Mouse (Mus musculus) Patski (cell line): Measurements from ENCODE around the gene Fgfr2. TPM values are rescaled to one million over a fixed set of nuclear protein-coding genes. Genes with fewer than 3 reads are reported as not detected.
"Not testable (repeated sequence)": the region's sequence is repeated elsewhere in the genome, so short reads cannot be mapped to it uniquely, and the experiment has no call there.

Experiments
- ATAC-seq: fragments of 100-300 bp; one replicate; pipeline ENCODE4 v1.8.0; 2021
- CTCF ChIA-PET: fragments of 350-600 bp; sonication (Branson Sonifier 250); formaldehyde crosslinking; loops from one replicate; lab custom pipeline; 2022; ENCODE audit warnings: inconsistent platforms; lab: Charles Lee
- POLR2A ChIA-PET: fragments of 350-600 bp; sonication (Branson Sonifier 250); formaldehyde crosslinking; loops from one replicate; lab custom pipeline; 2022; ENCODE audit warnings: antibody characterized with exemption, inconsistent platforms; lab: Charles Lee
- DNase-seq: peaks from one replicate; pipeline ENCODE4 v3.0.0-alpha.2; 2011; ENCODE audit warnings: low read depth, low spot score
- H3K27me3 ChIP-seq: fragments of 371-371 bp; one replicate; pipeline ENCODE4 v1.5.1; 2021
- CTCF ChIP-seq: fragments of 100-300 bp; IDR thresholded peaks from one replicate; pipeline ENCODE4 v1.5.1; 2021
- in situ Hi-C: fragments of 300-500 bp; cut with MboI; formaldehyde crosslinking; loops from 3 replicates; pipeline ENCODE4 v1.11.1; 2018; ENCODE audit warnings: low pct_unique_long_range_greater_than_20kb, mixed read lengths
- polyA plus RNA-seq: library from polyadenylated mRNA; unstranded; gene quantifications from one replicate; pipeline ENCODE4 v1.2.3, GENCODE M21; 2021

Fgfr2 gene
- polyA plus RNA-seq, 1 experiment from 2014 or later: 48.8 TPM

DNA sequence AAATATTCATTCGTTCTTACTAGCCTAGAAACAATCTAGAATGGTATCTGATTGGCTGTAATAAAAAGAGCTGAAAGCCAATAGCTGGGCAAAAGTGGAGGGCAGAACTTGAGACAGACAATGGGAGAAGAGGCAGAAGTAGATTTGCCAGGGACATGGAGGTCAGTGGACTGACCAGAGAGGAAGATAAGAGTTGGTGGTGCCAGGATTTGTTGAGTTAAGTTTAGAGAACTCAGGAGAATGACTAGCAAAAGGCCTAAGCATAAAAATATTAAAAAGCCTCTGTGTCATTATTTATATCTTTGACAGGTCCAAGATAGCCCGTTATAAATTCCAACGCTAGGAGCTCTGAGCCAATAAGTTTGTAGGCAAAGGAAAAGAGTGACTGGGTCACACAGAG, 2668.9 kb downstream of the Fgfr2 start:
- ChIA-PET CTCF (interaction anchor here (1.2 kb wide), 1 partner anchor 22 kb away, joined by 3 read pairs; no protein-coding TSS in a partner anchor), POLR2A (no interaction called here)
- DNase-seq: no peak
- H3K27me3 ChIP-seq: no peaks in the 10 kb centered on the region
- TF ChIP-seq CTCF: no peak
- in situ Hi-C loops: no loop called here
- no peak for ATAC-seq

DNA sequence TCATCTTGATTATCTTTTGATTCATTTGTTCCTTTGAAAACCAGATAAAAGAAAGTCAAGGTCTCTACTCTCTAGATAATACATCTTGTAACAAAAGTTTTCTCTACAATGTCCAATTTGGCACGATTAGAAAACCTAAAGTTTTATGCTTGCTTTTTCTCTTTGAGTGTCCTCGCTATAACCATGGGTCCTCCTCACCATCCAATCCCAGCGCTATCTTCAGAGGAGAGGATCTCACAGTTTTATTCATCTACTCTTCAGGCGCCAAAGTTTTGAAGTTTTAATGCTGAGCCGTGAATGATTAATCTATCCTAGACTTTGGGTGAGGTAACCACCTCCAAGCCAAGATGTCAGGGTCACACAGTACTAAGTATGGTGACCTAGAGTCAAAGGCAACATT, 2687.4 kb downstream of the Fgfr2 start:
- ChIA-PET CTCF (no interaction called here), POLR2A (no interaction called here)
- DNase-seq (no peak), ATAC-seq (no peak)
- H3K27me3 ChIP-seq: no peaks in the 10 kb centered on the region
- in situ Hi-C loops: no loop called here
- no peak for TF ChIP-seq CTCF

DNA sequence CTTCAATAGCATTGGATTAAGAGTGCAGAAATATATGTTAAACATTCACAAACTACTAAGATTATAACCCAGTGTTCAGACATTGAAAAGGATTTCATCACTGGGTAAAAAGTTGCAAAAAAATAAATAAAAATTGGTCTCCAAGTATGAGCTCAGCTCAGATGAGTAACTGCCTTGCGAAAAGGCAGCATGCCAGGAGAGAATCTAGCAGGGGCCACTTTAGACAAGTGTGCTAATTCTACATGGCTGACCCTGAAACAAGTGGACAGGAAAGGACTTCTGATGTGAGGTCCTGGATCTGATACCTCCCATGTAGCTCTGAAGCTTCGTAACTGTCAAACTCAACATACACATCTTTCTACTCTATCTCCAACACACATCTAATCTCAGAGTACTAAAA, 2691.0 kb downstream of the Fgfr2 start:
- DNase-seq: peak; percentile 4
- ATAC-seq: no peak
- in situ Hi-C loops: no loop called here
- H3K27me3 ChIP-seq: no peaks in the 10 kb centered on the region
- no peak for TF ChIP-seq CTCF
- ChIA-PET CTCF (no interaction called here), POLR2A (no interaction called here)

DNA sequence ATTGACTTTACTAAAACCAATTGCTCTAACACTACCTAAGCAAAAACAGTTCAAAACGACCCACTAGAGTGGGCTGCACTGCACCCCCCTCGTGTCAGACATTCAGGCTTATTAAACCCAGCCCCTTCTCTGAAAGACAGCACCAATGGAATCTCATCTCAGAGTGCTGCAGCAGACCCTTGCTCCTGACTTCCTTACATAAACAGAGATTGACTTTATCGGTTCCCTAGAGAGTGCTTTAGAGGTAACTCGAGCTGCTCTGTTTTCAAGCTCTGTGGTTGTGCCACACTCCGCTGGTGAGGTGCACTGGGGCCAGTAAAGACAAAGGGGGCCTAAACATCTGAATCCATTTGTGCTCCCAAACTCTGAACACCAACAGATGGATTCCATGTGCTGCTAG, 2696.6 kb downstream of the Fgfr2 start:
- in situ Hi-C loops: no loop called here
- DNase-seq (no peak), ATAC-seq (no peak)
- POLR2A ChIA-PET: no interaction called here
- CTCF ChIA-PET: interaction anchor here (0.6 kb wide), 1 partner anchor 137 kb away, joined by 3 read pairs; no protein-coding TSS in a partner anchor
- TF ChIP-seq CTCF: no peak
- no peaks in the 10 kb centered on the region for H3K27me3 ChIP-seq

DNA sequence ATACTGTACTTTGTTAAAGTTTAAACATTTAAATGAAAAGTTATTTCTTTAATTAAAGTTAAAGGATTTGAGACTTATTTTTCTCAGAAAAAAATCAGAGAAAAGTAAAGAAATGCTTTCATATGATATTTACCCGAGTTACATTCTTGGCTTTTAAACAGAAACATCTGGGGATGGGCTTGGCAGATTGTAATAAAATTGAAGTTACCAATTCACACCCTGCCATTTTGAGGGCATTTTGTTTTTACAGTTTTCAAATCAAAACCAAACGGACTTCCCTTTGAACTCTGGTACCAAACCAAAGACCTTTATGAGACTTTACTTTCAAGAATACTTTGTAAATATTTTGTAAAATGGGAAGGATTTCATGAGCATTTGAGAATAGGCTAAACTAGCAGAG, 2697.2 kb downstream of the Fgfr2 start:
- POLR2A ChIA-PET: no interaction called here
- in situ Hi-C loops: no loop called here
- ATAC-seq (no peak), DNase-seq (no peak)
- CTCF ChIA-PET: no interaction called here
- TF ChIP-seq CTCF: no peak
- H3K27me3 ChIP-seq: no peaks in the 10 kb centered on the region

DNA sequence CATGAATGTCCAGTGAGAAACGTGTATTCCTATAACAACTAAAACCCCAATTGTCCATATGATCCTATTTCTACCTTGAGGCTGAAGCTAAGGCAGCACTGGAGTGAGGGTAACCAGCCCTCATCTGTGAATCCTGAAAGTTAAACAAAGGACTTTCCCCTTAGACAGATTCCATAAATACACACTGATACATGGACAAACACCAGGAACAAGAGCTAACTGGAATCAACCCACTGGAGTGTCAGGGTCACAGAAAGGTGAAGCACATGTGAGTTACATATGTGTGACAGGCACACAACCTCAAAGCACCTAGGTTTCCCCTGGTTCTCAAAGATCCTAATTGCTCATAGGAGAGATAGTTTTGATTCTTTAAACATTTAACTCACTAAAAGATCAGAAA, 2703.2 kb downstream of the Fgfr2 start:
- in situ Hi-C loops: no loop called here
- TF ChIP-seq CTCF: no peak
- H3K27me3 ChIP-seq: no peaks in the 10 kb centered on the region
- ChIA-PET POLR2A (no interaction called here), CTCF (no interaction called here)
- DNase-seq: no peak
- no peak for ATAC-seq

DNA sequence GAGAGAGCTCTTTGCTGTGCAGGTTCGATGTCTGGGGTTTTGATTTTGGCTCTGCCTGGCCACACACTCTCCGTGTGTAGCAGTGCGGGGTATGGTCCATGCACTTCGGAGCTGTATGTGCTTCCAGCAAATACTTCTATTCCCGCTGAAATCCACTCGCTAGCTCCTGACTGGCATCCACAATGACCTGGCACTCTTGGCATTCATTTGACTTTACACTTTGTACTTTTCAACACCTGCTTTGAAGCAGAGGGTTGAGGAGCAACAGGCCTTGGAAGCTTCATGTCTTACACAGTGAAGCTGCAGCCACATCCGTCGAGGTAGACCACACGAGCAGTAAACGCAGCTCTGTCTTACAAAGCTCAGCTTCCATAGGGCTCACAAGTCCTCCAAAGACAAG, 2715.5 kb downstream of the Fgfr2 start:
- no peaks in the 10 kb centered on the region for H3K27me3 ChIP-seq
- no peak for ATAC-seq
- ChIA-PET POLR2A (no interaction called here), CTCF (no interaction called here)
- in situ Hi-C loops: no loop called here
- DNase-seq: no peak
- no peak for TF ChIP-seq CTCF

DNA sequence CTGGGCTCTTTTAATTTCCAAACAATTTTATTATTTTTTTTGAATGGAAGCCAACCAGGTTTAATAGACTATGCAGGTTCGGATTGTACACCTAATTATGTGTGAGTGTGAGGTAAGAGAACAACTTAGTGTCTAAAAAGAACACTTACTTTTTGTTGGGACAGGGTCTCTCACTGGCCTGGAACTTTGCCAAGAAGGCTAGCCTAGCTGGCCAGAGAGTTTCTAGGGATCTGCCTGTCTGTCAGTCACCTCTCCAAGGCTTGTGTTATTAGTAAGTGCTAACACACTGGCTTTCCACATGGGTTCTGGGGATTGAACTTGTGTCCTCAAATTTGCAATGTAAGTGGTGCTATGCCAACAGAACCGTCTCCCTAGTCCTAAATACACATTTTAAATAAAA, 2719.8 kb downstream of the Fgfr2 start:
- ATAC-seq: no peak
- CTCF ChIA-PET: no interaction called here
- POLR2A ChIA-PET: interaction anchor here (0.6 kb wide), 2 partner anchors 53 to 551 kb away, joined by 3 to 4 read pairs; no protein-coding TSS in a partner anchor
- no peaks in the 10 kb centered on the region for H3K27me3 ChIP-seq
- DNase-seq: no peak
- TF ChIP-seq CTCF: no peak
- in situ Hi-C loops: no loop called here

DNA sequence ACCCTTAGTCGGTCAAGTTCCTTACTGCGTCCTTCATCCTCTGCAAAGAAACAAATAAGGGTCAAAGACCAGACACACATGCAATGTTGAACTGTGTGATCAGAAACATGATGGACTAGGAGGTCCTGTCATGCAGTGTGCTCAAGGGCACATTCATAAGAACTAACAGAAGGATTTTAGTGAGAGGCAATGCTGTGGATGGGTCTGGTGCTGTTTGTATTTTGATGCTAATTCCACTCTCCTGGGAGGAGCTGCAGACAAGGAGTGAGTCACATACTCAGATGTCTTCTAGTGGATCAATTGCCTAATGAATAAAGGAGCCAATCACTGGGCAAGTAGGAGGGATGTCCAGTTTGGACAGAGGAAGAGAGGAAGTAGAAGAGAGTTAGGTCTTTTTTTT, 2728.5 kb downstream of the Fgfr2 start:
- TF ChIP-seq CTCF: no peak
- ChIA-PET CTCF (no interaction called here), POLR2A (interaction anchor here (0.7 kb wide), 1 partner anchor 56 kb away, joined by 3 read pairs; no protein-coding TSS in a partner anchor)
- in situ Hi-C loops: no loop called here
- no peak for ATAC-seq
- H3K27me3 ChIP-seq: no peaks in the 10 kb centered on the region
- DNase-seq: no peak

DNA sequence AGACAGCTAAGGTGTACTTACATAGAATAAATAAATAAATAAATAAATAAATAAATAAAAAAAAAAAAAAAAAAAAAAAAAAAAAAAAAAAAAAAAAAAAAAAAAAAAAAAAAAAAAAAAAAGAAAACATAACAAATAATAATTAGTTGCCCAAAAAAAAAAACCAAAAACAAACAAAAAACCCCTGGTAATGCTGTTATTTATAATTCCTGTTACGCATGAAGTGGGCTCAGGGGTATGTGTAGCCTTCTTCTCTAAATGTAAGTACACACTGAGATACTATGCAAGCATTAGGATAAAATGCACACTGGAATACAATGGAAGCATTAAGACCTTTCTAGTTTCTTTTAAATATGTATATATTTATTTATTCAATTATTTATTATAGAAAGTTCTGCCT, 2733.1 kb downstream of the Fgfr2 start:
- POLR2A ChIA-PET, DNase-seq: not testable (repeated sequence)
- CTCF ChIA-PET: interaction anchor here (1.5 kb wide), 1 partner anchor 9 kb away, joined by 5 read pairs; no protein-coding TSS in a partner anchor

DNA sequence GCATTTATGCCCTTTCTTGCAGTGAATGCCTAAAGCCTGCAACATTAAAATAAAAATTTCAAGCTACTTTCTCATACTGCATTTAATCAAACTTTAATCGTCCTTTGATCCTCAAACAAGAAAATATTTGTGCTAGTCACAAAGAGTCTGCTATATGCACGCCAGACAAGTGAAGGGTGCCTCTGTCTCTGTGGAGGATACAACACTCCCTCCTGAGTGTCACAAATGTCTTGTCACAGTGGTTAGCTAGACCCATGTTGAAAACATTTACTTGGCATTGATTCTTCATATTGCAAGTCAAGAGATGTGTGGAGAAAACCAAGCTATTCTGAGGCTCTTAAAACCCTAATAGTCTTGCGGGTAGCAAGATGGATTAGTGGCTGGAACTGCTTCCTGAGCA, 2736.8 kb downstream of the Fgfr2 start:
- no peaks in the 10 kb centered on the region for H3K27me3 ChIP-seq
- CTCF ChIA-PET: interaction anchor here (0.9 to 1.5 kb wide), 2 partner anchors 45 to 90 kb away, joined by 3 to 4 read pairs; no protein-coding TSS in a partner anchor
- in situ Hi-C loops: no loop called here
- peak; percentile 24 for DNase-seq
- no peak for TF ChIP-seq CTCF
- ATAC-seq: no peak
- POLR2A ChIA-PET: no interaction called here

More for the DNA sequence above, 2733.1 kb downstream of the Fgfr2 start:
- in situ Hi-C loops, ATAC-seq, H3K27me3 ChIP-seq: not testable (repeated sequence)
- peak; percentile 26 for TF ChIP-seq CTCF
